Mouse (Mus musculus): ENCODE measurements around the gene Pi4k2b. TPM values are rescaled to one million over a fixed set of nuclear protein-coding genes. Genes with fewer than 3 reads are reported as not detected.
"Not testable (repeated sequence)": the region's sequence is repeated elsewhere in the genome, so short reads cannot be mapped to it uniquely, and the experiment has no call there.

Pi4k2b gene
- polyA plus RNA-seq, 1 experiment from 2014 or later = 22.5 TPM

- Histone ChIP-seq H3K4me1 (ENCODE audit: control insufficient read depth, insufficient read depth, low read length) (no peaks in the 10 kb centered on the region), H3K27me3 (ENCODE audit: control insufficient read depth, insufficient read depth, low read length) (no peaks in the 10 kb centered on the region), H3K4me3 (replicated peaks; ENCODE audit: low read length) (no peak overlapping the region), H3K4me2 (ENCODE audit: low read depth, low read length) (no peak overlapping the region), H3K9me3 (replicated peaks; ENCODE audit: control insufficient read depth, low read length) (no peaks in the 10 kb centered on the region), H3K36me3 (ENCODE audit: control insufficient read depth, insufficient read depth, low read length) (no peaks in the 10 kb centered on the region; the same call in 1 of the 2 replicates), H3K27ac (ENCODE audit: low read length) (no peak overlapping the region), H3K9ac (ENCODE audit: low read length) (no peak overlapping the region)
- 89% methylated on average over 7 of the region's 7 CpGs for WGBS
- no peak for ATAC-seq (ENCODE audit: insufficient read depth, low FRiP score)
These were observed 21.2 kb downstream of the Pi4k2b start for GRCm38 (mm10) chr5:52762586-52762985.

DNA sequence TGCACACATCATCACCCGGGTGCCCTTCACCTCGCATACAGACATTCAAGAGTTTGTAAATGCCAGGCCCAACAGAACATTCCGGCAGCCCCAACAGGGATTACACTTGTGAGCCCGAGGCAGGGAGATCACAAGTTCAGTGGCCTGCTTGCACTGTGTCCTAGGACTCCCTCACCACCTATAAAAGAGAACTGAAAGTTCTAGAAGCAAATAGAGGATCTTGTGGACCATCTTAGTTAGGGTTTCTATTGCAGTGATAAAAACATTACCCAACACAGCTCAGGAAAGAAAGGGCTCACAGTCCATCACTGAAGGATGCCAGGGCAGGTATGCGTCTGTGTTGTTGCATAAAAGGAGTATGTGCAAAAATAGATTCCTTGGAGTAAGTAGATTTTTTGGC, 32.9 kb downstream of the Pi4k2b start:
- no peaks in the 10 kb centered on the region for H3K9me3 ChIP-seq (replicated peaks; ENCODE audit: control insufficient read depth, low read length)

GRCm38 (mm10) chr5:52775237-52775636, 33.9 kb downstream of the Pi4k2b start, which contains the start of gene Zcchc4:
Zcchc4 (plus strand) TSS chr5:52775409.
- Histone ChIP-seq H3K9me3 (replicated peaks; ENCODE audit: control insufficient read depth, low read length) (no peaks in the 10 kb centered on the region), H3K9ac (ENCODE audit: low read length) (no peak within 1 kb of the TSS), H3K4me3 (replicated peaks; ENCODE audit: low read length) (no peak within 1 kb of the TSS), H3K36me3 (ENCODE audit: control insufficient read depth, insufficient read depth, low read length) (0 out of 2 replicates have a peak, but pooled peaks cover 3% of the 10 kb centered on the region), H3K27ac (ENCODE audit: low read length) (no peak within 1 kb of the TSS), H3K27me3 (ENCODE audit: control insufficient read depth, insufficient read depth, low read length) (no peaks in the 10 kb centered on the region), H3K4me2 (ENCODE audit: low read depth, low read length) (no peak within 1 kb of the TSS), H3K4me1 (ENCODE audit: control insufficient read depth, insufficient read depth, low read length) (no peaks in the 10 kb centered on the region)
- 63% methylated on average over 8 of the region's 8 CpGs for WGBS
- no peak for ATAC-seq (ENCODE audit: insufficient read depth, low FRiP score)

More for the DNA sequence above, 32.9 kb downstream of the Pi4k2b start:
- no peak for ATAC-seq (ENCODE audit: insufficient read depth, low FRiP score)
- 87% methylated on average over 5 of the region's 5 CpGs for WGBS
- no peaks in the 10 kb centered on the region for H3K4me1 ChIP-seq (ENCODE audit: control insufficient read depth, insufficient read depth, low read length)
- no peak overlapping the region for H3K4me2 ChIP-seq (ENCODE audit: low read depth, low read length)
- no peak overlapping the region for H3K27ac ChIP-seq (ENCODE audit: low read length)
- H3K4me3 ChIP-seq (replicated peaks; ENCODE audit: low read length) = no peak overlapping the region
- H3K36me3 ChIP-seq (ENCODE audit: control insufficient read depth, insufficient read depth, low read length) = peaks cover 8% of the 10 kb centered on the region; the same call in 1 of the 2 replicates
- H3K27me3 ChIP-seq (ENCODE audit: control insufficient read depth, insufficient read depth, low read length) = no peaks in the 10 kb centered on the region
- H3K9ac ChIP-seq (ENCODE audit: low read length) = no peak overlapping the region

- H3K9ac ChIP-seq (ENCODE audit: low read length); H3K27me3 ChIP-seq (ENCODE audit: control insufficient read depth, insufficient read depth, low read length); ATAC-seq (ENCODE audit: insufficient read depth, low FRiP score); H3K9me3 ChIP-seq (replicated peaks; ENCODE audit: control insufficient read depth, low read length); H3K27ac ChIP-seq (ENCODE audit: low read length); H3K36me3 ChIP-seq (ENCODE audit: control insufficient read depth, insufficient read depth, low read length); H3K4me1 ChIP-seq (ENCODE audit: control insufficient read depth, insufficient read depth, low read length); H3K4me3 ChIP-seq (replicated peaks; ENCODE audit: low read length); H3K4me2 ChIP-seq (ENCODE audit: low read depth, low read length): not testable (repeated sequence)
- WGBS = 91% methylated on average over 8 of the region's 8 CpGs
These were observed 35.3 kb downstream of the Pi4k2b start for GRCm38 (mm10) chr5:52776466-52777354.

DNA sequence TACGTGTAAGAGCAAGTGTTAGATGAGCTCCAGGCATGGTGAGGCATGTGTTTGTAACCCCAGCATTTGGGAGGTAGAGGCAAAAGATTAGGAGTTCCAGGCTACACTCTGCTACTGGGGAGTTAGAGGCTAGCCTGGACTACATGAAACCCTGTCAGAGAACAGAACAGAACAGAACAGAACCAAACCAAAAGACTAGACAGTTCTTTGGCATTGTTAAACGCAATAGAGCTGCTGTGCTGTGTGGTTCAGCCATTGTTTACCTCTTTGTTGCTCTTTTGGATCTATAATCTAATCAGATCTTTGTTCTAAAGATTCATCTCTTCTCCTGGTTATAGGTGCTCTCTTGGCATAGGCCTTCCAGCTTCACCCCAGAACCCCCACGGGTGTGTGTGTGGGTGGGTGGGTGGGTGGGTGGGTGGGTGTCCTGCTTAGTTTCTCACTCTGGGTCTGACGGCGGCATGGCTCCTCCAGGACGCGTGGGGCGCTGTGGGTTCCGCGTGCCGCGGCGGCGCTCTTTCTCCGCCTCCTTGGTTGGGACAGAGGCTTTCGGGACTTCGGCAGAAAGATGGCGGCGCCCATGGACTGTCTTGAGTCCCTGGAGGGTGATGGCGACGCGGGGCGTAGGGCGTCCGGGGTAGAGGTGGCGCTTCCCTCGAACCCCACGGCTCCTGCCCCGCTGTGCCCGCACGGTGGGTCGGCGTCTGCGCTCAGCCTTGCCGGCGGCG, 41.3 kb downstream of the Pi4k2b start:
- 5% methylated on average over 35 of the region's 37 CpGs for WGBS
- Histone ChIP-seq H3K4me1 (ENCODE audit: control insufficient read depth, insufficient read depth, low read length) (no peaks in the 10 kb centered on the region), H3K4me2 (ENCODE audit: low read depth, low read length) (peak overlapping the region; percentile 73), H3K9me3 (replicated peaks; ENCODE audit: control insufficient read depth, low read length) (no peaks in the 10 kb centered on the region), H3K36me3 (ENCODE audit: control insufficient read depth, insufficient read depth, low read length) (peaks cover 5% of the 10 kb centered on the region; the same call in 1 of the 2 replicates), H3K27me3 (ENCODE audit: control insufficient read depth, insufficient read depth, low read length) (no peaks in the 10 kb centered on the region), H3K4me3 (replicated peaks; ENCODE audit: low read length) (peak overlapping the region; percentile 92), H3K27ac (ENCODE audit: low read length) (peak overlapping the region; percentile 42; the same call in 1 of the 2 replicates), H3K9ac (ENCODE audit: low read length) (peak overlapping the region; percentile 91)
- ATAC-seq (ENCODE audit: insufficient read depth, low FRiP score) = peak; percentile 97

- Histone ChIP-seq H3K4me3 (replicated peaks; ENCODE audit: low read length) (peak overlapping the region; percentile 92), H3K27ac (ENCODE audit: low read length) (peak overlapping the region; percentile 42; the same call in 1 of the 2 replicates), H3K9ac (ENCODE audit: low read length) (peak overlapping the region; percentile 91), H3K4me2 (ENCODE audit: low read depth, low read length) (peak overlapping the region; percentile 73), H3K27me3 (ENCODE audit: control insufficient read depth, insufficient read depth, low read length) (no peaks in the 10 kb centered on the region), H3K36me3 (ENCODE audit: control insufficient read depth, insufficient read depth, low read length) (peaks cover 5% of the 10 kb centered on the region; the same call in 1 of the 2 replicates), H3K4me1 (ENCODE audit: control insufficient read depth, insufficient read depth, low read length) (no peaks in the 10 kb centered on the region), H3K9me3 (replicated peaks; ENCODE audit: control insufficient read depth, low read length) (no peaks in the 10 kb centered on the region)
- WGBS = under 1% methylated on average over 9 of the region's 9 CpGs
- peak; percentile 49; the same call in 1 of the 2 replicates for ATAC-seq (ENCODE audit: insufficient read depth, low FRiP score)
These were observed 41.9 kb downstream of the Pi4k2b start for GRCm38 (mm10) chr5:52783251-52783620.

DNA sequence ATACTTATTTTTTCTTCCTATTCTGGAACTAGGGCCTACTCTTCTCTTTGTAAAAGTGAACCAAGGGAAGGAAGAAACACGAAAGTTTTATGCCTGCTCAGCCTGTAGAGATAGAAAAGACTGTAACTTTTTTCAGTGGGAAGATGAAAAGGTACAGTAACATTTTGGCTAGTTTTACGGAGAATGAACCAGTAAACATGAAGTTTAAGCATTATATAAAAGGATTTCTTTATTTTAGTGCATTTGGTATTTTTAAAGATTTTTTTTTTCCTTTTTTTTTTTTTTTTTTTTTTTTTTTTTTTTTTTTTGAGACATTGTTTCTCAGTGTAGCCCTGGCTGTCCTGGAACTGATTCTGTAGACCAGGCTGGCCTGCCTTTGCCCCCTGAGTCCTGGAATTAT, 42.6 kb downstream of the Pi4k2b start:
- Histone ChIP-seq H3K4me1 (ENCODE audit: control insufficient read depth, insufficient read depth, low read length) (no peaks in the 10 kb centered on the region), H3K4me2 (ENCODE audit: low read depth, low read length) (peak overlapping the region; percentile 73), H3K36me3 (ENCODE audit: control insufficient read depth, insufficient read depth, low read length) (peaks cover 5% of the 10 kb centered on the region; the same call in 1 of the 2 replicates), H3K27me3 (ENCODE audit: control insufficient read depth, insufficient read depth, low read length) (no peaks in the 10 kb centered on the region), H3K27ac (ENCODE audit: low read length) (no peak overlapping the region), H3K9ac (ENCODE audit: low read length) (no peak overlapping the region), H3K4me3 (replicated peaks; ENCODE audit: low read length) (no peak overlapping the region; the same call in 1 of the 2 replicates), H3K9me3 (replicated peaks; ENCODE audit: control insufficient read depth, low read length) (no peaks in the 10 kb centered on the region)
- WGBS = 80% methylated on average over 2 of the region's 2 CpGs
- no peak for ATAC-seq (ENCODE audit: insufficient read depth, low FRiP score)

DNA sequence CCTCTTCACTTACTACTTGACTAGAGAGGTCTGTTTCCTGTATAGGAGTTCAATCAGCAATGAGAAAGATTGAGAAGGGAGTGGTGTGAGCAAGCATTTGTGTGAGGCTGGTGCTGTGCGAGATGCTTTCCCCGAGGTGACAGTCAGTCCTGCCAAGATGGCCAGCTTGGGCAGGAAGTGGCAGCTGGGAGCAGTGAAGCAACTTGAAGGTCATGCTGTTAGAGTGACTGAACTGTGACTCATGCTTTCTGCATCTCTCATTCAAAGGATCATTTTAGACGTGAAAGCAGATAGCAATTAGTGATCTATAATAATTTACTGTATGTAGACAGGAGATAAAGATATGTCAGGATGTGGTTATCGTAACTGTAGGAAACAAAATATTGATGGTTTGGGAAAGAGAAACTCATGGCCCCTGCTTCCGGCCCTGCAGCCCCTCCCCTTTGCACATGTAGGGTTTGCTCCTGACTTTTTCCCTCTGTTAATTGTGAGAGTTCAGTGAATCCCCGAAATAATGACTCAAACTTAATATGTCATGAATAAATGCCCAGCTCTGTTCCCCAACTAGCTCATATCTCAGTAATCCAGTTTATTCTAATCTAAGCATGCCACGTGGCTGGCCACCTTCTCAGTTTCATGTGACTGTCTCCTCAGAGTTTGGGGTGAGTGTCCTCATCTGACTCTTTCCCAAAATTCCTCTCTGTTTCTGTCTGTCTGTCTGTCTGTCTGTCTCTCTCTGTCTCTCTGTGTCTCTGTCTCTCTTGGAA, 45.4 kb downstream of the Pi4k2b start:
- WGBS = 74% methylated on average over 7 of the region's 7 CpGs
- ATAC-seq (ENCODE audit: insufficient read depth, low FRiP score) = no peak
- Histone ChIP-seq H3K9me3 (replicated peaks; ENCODE audit: control insufficient read depth, low read length) (no peaks in the 10 kb centered on the region), H3K4me2 (ENCODE audit: low read depth, low read length) (no peak overlapping the region), H3K36me3 (ENCODE audit: control insufficient read depth, insufficient read depth, low read length) (peaks cover 5% of the 10 kb centered on the region; the same call in 1 of the 2 replicates), H3K4me1 (ENCODE audit: control insufficient read depth, insufficient read depth, low read length) (no peaks in the 10 kb centered on the region), H3K4me3 (replicated peaks; ENCODE audit: low read length) (no peak overlapping the region), H3K27ac (ENCODE audit: low read length) (no peak overlapping the region), H3K27me3 (ENCODE audit: control insufficient read depth, insufficient read depth, low read length) (no peaks in the 10 kb centered on the region), H3K9ac (ENCODE audit: low read length) (no peak overlapping the region)
